Mouse (Mus musculus): Measurements from ENCODE around the gene Numbl.
"Not testable (repeated sequence)": the region's sequence is repeated elsewhere in the genome, so short reads cannot be mapped to it uniquely, and the experiment has no call there.

Numbl gene

GRCm38 (mm10) chr7:27258205-27258899 is at the start of gene Numbl:
Gene Numbl, plus strand, starts transcription at chr7:27258433.
- DNase-seq (ENCODE audit: low spot score in 2 of 2) = peak; percentile 95

GRCm38 (mm10) chr7:27212626-27213025 is 45.6 kb upstream of the Numbl start:
- no peak for DNase-seq (ENCODE audit: low spot score in 2 of 2)

DNA sequence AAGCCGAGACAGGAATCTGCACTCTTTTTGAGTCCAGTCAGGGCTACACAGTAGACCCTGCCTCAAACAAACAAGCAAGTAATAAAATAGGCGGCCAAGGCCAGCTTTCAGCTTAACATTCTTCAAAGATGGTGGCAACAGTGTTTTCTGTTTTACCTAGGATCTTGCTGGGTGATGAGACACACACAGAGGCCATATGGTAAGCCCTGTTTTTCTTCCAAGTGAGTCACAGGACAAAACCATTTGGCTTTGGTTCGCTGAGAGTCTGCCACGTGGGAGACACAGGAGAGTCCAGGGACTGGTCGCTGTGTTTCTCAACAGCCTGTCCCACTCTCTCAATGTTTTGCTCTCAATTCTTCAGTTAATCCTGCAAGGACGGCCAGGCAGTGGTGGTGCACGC is 39.6 kb upstream of the Numbl start:
- no peak for DNase-seq (ENCODE audit: low spot score in 2 of 2)

GRCm38 (mm10) chr7:27219937-27220336 is 38.3 kb upstream of the Numbl start:
- no peak for DNase-seq (ENCODE audit: low spot score in 2 of 2)

DNA sequence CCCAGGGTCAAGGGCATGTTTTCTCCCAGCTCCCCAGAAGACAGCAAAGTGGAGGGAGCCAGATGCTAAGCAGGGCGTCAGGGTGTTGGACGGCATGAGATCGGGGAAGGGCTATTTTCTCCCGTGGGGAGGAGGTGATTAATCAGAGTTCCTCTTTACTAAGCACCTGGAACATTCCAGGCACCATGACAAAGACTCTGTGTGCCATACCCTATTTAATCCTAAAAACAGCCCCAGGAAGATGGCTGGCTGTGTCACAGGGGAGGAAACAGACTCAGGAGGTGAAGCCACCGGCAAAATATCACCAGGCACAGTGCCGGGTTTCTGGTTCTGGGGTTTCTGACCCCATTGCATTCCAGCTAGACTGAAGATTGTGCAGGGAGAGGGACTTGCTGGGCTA is 36.3 kb upstream of the Numbl start:
- no peak for DNase-seq (ENCODE audit: low spot score in 2 of 2)

DNA sequence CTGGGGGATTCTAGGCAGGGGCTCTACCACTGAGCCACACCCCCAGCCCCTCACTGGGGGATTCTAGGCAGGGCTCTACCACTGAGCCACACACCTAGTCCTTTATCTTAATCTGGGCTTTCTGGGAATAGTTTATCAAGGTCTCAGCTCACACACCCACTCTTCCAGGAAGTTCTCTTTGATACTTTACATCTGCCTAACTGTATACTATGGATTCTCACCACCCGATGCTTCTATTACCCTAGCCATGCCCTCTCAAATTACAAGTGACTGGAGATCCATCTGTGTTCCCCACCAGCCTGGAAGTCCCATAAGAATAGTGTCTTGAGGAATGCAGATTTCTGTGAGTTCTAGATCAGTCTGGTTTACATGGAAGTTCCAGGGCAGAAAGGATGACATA is 35.7 kb upstream of the Numbl start:
- no peak for DNase-seq (ENCODE audit: low spot score in 2 of 2)

DNA sequence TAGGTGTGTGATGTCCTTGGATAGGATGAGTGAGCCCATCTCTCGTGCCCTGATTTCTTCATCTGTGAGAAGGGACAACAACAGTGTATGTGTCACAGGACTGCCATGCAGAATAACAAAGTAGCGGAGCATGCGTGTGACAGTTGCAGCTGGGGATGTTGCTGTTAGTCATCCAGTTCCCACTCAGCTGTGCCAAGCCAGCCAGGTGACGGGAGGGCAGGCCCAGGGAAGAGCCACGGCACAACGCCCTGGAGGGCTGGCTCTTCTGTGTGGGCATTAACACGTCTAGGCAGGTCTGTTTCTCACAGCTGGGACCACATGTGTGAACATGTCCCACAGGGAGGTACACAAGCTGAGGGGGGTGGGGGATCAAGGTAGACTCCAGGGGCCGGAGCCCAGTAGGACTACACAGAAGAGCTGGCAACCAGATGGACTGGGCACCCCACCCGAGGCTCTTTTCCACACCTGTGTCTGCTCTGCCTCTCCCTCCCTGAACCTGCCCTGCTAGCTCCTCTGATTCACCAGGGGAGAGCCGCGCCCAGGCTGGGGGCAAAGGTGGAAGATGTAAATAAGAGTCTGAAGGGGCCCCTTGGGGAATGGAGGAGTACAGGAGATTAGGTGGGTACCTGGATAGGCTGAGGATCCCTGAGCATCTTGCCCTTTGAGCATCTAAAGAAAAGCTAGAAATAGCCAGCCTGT is 33.2 kb upstream of the Numbl start:
- peak; percentile 53 to 64 for DNase-seq (ENCODE audit: low spot score in 2 of 2)

GRCm38 (mm10) chr7:27227276-27227675 is 31.0 kb upstream of the Numbl start:
- no peak for DNase-seq (ENCODE audit: low spot score in 2 of 2)

DNA sequence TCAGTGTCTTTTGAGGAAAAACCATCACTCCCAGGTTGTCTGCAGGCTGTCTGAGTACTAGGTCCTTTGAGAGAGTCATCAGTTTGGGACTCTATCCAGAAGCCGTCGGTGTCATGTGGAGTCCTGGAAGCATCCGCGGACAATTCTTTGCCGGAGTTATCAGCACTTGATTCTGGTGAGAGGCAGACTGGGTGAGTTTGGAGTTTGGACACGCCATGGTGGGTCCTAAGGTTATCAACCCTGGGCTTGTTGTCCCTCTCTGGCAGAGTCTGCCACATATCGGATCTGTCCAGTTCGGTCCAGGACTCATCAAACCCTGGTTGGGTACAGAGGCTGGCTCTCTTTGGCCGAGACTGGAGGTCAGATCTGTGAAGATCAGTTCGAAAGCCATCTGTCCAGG is 30.6 kb upstream of the Numbl start:
- DNase-seq (ENCODE audit: low spot score in 2 of 2) = peak in 1 of 2 experiments; percentile 59

DNA sequence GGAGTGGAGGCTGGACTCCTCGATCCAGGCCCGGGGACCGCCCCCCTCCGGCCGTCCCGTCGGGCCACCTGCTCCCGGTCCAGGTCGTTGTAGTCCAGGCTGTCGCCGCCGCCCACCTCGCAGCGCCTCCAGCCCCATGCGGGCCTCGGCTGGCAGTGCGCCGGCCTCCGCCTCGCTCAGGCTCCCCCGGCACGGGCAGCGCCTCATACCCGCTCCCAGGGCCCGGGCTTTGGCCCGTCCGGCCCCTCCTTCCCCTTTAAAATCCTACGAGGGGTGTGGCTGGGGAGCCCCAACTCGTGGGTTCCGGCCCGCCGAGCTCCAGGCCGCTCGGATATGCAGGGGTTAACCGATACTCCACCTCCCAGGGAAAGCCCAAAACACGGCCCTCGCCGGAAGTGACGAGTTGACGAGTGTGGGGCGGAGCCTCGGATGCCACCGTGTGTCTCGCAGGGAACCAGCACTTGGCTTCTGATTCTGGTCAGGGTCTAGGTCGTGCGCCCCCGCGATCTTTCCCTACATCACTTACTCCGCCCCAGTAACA is 29.9 kb upstream of the Numbl start, which contains the start of gene Itpkc:
TSS of gene Itpkc (minus strand) at position 381 of the 541 bp plus-strand sequence.
- peak; percentile 95 to 96 for DNase-seq (ENCODE audit: low spot score in 2 of 2)

DNA sequence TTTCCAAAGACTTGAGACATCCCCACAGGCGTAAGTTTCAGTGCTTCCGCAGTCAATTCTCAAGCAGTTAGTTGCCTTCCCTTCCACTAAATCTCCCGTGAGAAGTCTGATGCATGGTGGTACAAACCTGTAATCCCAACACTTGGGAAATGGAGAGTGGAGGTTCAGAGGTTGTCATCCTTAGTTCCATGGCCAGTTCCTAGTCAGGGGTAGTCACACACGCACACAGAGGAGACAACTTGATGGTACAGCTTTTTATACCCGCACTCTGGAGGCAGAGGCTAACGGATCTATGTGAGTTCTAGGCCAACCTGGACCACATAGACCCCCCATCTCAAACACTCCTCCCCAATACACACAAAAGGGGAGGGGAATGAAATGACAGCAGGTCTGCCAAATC is 29.4 kb upstream of the Numbl start:
- no peak for DNase-seq (ENCODE audit: low spot score in 2 of 2)

- DNase-seq (ENCODE audit: low spot score in 2 of 2) = no peak
Measured at GRCm38 (mm10) chr7:27230781-27231180, 27.5 kb upstream of the Numbl start.

DNA sequence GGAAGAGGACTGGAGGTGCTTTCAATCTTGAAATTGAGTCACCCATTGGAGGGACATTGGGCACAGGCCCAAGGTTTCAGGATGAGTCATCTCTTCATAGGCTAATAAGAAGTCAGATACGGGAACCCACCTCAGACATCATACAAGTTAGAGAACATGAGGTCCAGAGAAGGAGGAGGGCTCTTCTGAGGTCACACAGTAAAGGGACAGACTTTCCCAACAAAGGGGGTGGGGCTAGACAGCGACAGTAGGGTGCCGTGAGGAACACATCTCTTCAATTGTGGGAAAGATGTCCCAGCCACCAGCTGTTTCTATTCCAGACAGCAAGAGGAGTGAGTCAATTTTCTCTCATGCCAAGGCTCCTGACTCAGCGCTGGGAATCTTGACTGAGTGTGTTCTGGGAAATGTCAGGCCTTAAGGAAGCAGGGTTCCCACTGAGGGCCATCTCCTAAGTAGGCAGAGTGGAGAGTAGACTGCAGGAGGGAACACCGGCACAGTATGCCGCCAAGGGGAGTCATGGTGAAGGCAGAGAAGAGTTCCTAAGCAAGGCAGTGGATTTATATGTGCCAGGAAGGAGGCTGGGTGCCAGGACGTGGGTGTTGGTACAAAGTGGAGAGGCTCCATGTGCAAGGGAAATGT is 26.4 kb upstream of the Numbl start:
- DNase-seq (ENCODE audit: low spot score in 2 of 2) = peak; percentile 74 to 77

- peak; percentile 95 to 96 for DNase-seq (ENCODE audit: low spot score in 2 of 2)
Measured at GRCm38 (mm10) chr7:27232781-27233281, 25.4 kb upstream of the Numbl start, which contains the start of gene Coq8b. Gene Coq8b, plus strand, starts transcription at chr7:27233023.

GRCm38 (mm10) chr7:27233300-27233699 is 24.9 kb upstream of the Numbl start:
- DNase-seq (ENCODE audit: low spot score in 2 of 2) = no peak

DNA sequence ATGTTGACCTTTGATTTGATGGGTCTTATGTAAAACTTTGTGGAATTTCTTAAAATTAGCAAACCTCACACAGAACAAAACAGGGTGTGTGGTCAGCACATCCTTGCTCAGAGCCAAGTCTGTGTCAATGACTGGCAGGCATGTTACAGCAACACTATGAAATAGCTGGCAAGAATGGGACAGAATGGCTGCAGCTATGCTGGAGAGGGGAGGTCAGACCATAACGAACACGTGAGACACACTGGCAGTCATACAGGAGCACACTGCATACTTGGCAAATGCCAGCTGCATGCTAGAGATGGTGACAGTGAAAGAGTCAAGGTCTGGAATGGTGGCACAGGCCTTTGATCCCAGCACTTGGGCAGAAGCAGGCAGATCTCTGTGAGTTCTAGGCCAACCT is 22.5 kb upstream of the Numbl start:
- DNase-seq (ENCODE audit: low spot score in 2 of 2) = no peak

GRCm38 (mm10) chr7:27237527-27237926 is 20.7 kb upstream of the Numbl start:
- DNase-seq (ENCODE audit: low spot score in 2 of 2) = no peak

DNA sequence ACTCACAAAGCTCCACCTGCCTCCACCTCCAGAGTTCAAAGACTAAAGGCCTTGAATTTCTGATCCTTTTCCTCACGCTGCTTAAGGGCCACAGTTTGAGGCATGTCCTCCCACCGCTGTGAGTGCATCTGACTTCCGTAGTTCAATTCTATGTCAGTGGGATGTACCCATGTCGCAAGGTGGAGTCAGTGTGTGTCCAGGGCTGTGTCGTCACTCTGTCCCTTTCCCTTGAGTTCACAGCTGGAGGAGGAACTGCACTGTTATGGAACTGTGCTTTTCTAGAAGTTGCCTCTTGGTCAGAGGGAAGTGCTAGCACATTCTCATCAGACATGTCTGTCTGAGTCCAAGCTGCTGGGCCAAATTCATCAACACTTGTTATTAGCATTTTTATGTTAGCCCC is 19.7 kb upstream of the Numbl start:
- no peak for DNase-seq (ENCODE audit: low spot score in 2 of 2)

GRCm38 (mm10) chr7:27243211-27243610 is 15.0 kb upstream of the Numbl start:
- DNase-seq (ENCODE audit: low spot score in 2 of 2) = no peak

DNA sequence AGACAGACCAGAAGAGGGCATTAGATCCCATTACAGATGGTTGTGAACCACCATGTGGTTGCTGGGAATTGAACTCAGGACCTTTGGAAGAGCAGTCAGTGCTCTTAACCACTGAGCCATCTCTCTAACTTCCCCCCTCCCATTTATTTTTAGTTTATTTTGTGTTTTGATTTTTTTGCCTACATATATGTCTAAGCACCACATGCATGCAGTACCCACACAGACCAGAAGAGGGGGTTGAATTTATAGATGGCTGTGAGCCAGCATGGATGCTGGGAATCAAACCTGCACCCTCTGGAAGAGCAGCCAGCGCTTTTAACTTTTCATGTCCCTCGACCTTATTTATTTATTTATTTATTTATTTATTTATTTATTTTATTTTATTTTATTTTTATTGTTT is 14.1 kb upstream of the Numbl start:
- not testable (repeated sequence) for DNase-seq (ENCODE audit: low spot score in 2 of 2)

- DNase-seq (ENCODE audit: low spot score in 2 of 2) = no peak
Measured at GRCm38 (mm10) chr7:27249146-27249545, 9.1 kb upstream of the Numbl start.

DNA sequence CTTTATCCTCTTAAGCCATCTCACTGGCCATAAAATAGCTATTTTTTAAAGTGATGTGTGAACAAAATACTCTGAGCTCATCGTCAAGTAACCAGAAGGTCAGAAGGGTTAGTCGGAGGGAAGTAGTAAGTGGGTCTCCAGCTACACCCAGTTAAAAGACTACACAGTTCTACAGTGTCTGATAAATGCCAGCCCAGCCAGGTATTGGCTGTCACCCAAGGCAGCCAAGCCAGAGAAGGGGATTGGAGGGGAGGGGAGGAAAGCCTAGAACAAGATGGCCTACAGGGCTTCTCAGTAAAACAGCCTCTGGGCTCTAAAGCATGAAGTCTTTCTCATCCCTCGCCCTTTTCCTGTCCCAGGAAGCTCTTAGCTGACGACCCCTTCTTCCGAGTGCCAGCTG is 8.3 kb upstream of the Numbl start:
- DNase-seq (ENCODE audit: low spot score in 2 of 2) = no peak

All from right cerebral cortex, postnatal 10 days (tissue).